Mouse (Mus musculus): ENCODE data around the gene Trim2. TPM values are rescaled to one million over a fixed set of nuclear protein-coding genes. Genes with fewer than 3 reads are reported as not detected.

Trim2 gene
- polyA plus RNA-seq, 1 experiment from 2014 or later, result 38.2 TPM

DNA sequence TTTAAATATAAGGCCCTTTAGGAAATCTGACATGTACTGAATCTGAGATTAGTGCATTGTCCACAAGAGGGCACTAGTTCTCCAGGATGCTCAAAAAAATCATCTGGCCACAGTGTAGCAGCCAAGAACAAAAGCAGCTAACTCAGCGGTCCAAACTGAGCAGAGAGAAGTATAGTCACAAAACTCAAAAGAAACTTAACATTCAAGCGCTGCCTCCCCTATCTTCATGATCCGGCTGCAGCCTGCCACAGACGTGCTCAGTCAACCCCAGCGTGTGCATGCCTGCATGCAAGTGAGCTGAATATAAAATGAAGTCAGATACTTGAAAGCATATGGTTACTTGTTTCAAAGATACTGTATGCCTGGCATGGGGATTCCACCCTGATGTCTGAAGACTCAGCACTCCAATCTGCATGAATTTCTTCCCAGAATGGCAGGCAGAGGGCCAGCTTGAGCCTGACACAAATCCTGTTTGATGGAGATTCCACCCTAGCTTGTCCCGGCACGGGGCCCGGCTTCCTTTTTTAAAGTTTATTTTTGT, 8.0 kb upstream of the Trim2 start:
- no peak overlapping the region for H3K9ac ChIP-seq
- H3K27me3 ChIP-seq, result no peaks in the 10 kb centered on the region
- no peaks in the 10 kb centered on the region for H3K36me3 ChIP-seq
- 0 out of 2 replicates have a peak, but pooled peaks have one; percentile 44 for ATAC-seq (ENCODE audit: insufficient number of reproducible peaks, insufficient read depth, low FRiP score, low TSS enrichment)
- no peaks in the 10 kb centered on the region for H3K9me3 ChIP-seq
- H3K27ac ChIP-seq, result peak overlapping the region; percentile 73
- 0 out of 2 replicates have a peak overlapping the region, but pooled peaks have one; percentile 27 for H3K4me2 ChIP-seq (replicated peaks)
- no peak overlapping the region for H3K4me3 ChIP-seq
- H3K4me1 ChIP-seq, result peaks cover 3% of the 10 kb centered on the region; the same call in 1 of the 2 replicates
- 38% methylated on average over 8 of the region's 8 CpGs for WGBS

GRCm38 (mm10) chr3:84313801-84314541, 7.3 kb upstream of the Trim2 start:
- no peak overlapping the region for H3K4me3 ChIP-seq
- 83% methylated on average over 6 of the region's 6 CpGs for WGBS
- no peaks in the 10 kb centered on the region for H3K36me3 ChIP-seq
- no peaks in the 10 kb centered on the region for H3K27me3 ChIP-seq
- no peak overlapping the region for H3K27ac ChIP-seq
- H3K9me3 ChIP-seq, result no peaks in the 10 kb centered on the region
- no peak overlapping the region for H3K9ac ChIP-seq
- peaks cover 3% of the 10 kb centered on the region; the same call in 1 of the 2 replicates for H3K4me1 ChIP-seq
- ATAC-seq (ENCODE audit: insufficient number of reproducible peaks, insufficient read depth, low FRiP score, low TSS enrichment), result no peak
- H3K4me2 ChIP-seq (replicated peaks), result no peak overlapping the region

DNA sequence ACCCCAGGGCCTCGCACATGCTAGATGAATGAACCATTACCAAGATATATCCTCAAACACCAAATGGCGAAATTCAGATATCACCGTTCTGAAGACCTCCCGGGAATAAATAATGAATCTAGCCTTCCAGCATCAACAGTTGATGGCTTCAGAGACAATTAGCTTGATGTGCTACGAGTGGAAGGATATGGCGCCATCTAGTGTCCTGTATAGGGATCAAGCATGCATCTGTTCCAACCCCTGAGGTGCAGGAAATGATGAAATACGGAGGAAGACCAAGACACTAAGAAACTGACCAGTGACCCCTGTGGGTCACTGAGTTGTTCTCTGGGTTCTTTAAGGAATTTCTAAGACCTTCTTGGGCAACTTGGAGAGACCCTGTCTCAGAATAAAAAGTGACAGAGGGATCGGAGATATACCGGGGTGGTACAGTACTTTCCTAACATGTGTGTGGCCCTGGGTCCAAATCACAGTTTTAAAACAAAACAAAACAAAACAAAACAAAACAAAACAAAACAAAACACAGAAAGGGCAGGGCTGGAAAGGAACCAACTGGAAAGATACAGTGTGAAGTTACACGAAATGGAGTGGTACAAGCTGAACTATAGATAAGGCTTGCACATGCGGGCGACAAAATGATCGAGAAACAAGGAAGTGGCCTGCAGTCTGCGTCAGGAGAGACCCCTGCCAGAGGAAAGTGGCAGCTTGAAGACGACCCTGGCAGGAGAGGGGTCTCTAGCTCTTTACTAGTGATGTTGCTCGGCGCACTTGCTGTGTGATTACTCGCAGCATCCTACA, 6.5 kb upstream of the Trim2 start:
- ATAC-seq (ENCODE audit: insufficient number of reproducible peaks, insufficient read depth, low FRiP score, low TSS enrichment), result no peak
- Histone ChIP-seq H3K4me2 (replicated peaks) (no peak overlapping the region), H3K9me3 (no peaks in the 10 kb centered on the region), H3K4me1 (peaks cover 3% of the 10 kb centered on the region; the same call in 1 of the 2 replicates), H3K27ac (no peak overlapping the region), H3K36me3 (no peaks in the 10 kb centered on the region), H3K27me3 (no peaks in the 10 kb centered on the region), H3K4me3 (no peak overlapping the region), H3K9ac (no peak overlapping the region)
- WGBS, result 52% methylated on average over 18 of the region's 18 CpGs

DNA sequence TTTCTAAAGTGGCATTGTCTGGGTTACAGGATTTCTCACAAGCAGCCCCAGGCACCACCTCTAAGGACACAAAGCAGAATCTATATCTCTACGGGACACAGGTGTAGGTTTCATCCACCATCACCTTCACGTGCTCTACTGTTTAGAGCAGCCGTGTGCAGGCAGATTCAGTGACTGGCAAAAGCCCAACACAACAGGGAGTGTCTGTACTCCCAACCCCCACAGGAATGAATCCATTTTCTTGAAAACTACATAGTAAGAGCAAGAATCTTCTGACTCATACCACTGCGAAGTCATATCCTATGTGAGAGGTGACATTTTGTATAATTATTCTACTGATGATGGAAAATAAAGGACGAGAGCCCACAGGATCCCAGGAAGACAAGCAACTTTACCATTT, 5.6 kb upstream of the Trim2 start:
- no peaks in the 10 kb centered on the region for H3K36me3 ChIP-seq
- no peak overlapping the region for H3K4me2 ChIP-seq (replicated peaks)
- H3K27ac ChIP-seq, result no peak overlapping the region
- H3K27me3 ChIP-seq, result no peaks in the 10 kb centered on the region
- H3K4me3 ChIP-seq, result no peak overlapping the region
- WGBS, result 84% methylated on average over 5 of the region's 5 CpGs
- H3K4me1 ChIP-seq, result peaks cover 3% of the 10 kb centered on the region; the same call in 1 of the 2 replicates
- no peak for ATAC-seq (ENCODE audit: insufficient number of reproducible peaks, insufficient read depth, low FRiP score, low TSS enrichment)
- no peak overlapping the region for H3K9ac ChIP-seq
- H3K9me3 ChIP-seq, result no peaks in the 10 kb centered on the region

- H3K27me3 ChIP-seq, result peaks cover 38% of the 10 kb centered on the region
Observed at GRCm38 (mm10) chr3:84307516-84307915, 839 bp upstream of the Trim2 start.

DNA sequence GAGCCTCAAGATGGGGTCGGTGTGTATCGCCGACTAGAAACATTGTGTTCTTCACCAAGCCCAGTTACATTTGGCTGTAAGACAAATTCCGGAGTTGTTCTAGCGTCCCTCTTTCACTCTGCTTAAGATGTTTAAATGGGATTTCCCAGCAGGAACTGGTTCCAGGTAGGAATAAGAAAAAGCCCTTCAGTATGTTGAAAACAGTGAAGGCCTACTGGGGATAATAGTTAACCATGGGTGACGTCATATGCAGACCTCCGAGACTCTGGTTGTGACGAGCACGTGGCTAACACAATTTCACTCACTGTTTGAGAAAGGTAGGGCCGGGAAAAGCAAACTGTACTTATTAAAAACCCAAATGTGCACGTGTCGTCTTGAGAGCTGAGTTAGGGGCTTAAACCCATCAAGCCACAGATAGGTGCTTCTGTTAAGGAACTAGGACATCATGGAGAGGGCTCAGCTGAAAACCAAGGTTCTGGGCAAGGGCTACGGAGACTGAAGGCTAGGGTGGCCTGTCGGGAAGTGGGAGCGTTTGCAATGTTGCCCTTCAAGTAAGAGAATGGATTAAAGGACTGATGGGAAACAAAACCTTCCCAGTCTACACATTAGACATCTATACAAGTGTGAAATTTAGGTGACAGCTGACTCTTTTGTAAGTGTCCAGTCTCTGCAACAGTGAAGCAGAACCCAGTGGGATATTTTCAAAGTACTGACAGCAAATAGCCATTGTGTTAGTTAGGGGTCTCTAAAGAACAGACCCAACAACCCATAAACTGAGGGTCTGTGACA, 761 bp downstream of the Trim2 start:
- no peak overlapping the region for H3K9ac ChIP-seq
- H3K4me3 ChIP-seq, result peak overlapping the region; percentile 33; the same call in 1 of the 2 replicates
- ATAC-seq (ENCODE audit: insufficient number of reproducible peaks, insufficient read depth, low FRiP score, low TSS enrichment), result no peak

More at GRCm38 (mm10) chr3:84307516-84307915, 839 bp upstream of the Trim2 start:
- H3K4me1 ChIP-seq, result peaks cover 17% of the 10 kb centered on the region
- H3K27ac ChIP-seq, result no peak overlapping the region
- no peaks in the 10 kb centered on the region for H3K36me3 ChIP-seq
- no peak overlapping the region for H3K4me3 ChIP-seq
- H3K9ac ChIP-seq, result no peak overlapping the region
- H3K4me2 ChIP-seq (replicated peaks), result no peak overlapping the region
- WGBS, result 86% methylated on average over 5 of the region's 5 CpGs
- H3K9me3 ChIP-seq, result no peaks in the 10 kb centered on the region
- ATAC-seq (ENCODE audit: insufficient number of reproducible peaks, insufficient read depth, low FRiP score, low TSS enrichment), result no peak

DNA sequence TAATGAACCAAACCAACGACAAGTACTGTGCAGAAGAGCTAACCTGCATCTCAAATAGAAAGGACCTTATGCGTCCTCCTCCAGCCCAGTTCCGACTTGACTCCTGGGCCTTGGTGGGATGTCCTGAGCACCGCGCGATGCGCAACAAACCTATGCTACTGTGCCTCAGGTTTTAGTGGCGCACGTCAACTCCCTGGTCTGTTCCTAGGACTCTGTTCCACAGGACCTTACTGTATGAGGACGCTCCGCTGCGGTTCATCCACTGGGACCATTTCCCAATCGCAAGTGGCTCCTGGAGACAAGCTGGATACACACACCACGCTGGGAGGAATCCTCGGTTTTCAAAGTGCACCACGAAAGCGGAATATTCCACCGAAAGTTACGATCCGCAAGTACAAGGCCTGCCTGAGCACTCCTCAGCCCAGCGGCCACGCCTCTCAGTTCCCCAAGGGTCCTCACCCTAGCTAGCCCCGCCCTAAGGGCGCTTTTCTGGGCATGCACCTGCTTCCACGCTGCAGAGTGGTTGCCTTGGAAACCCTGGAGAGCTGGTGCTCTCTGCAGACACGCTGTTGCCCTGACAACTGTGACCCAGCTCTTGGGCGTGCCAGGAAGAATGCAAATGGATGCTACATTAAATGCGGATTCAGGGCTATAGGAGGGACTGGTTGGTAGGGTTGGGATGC, 1.5 kb downstream of the Trim2 start:
- Histone ChIP-seq H3K9ac (0 out of 2 replicates have a peak overlapping the region, but pooled peaks have one; percentile 25), H3K27ac (no peak overlapping the region), H3K4me3 (peak overlapping the region; percentile 33), H3K4me1 (peaks cover 17% of the 10 kb centered on the region), H3K27me3 (peaks cover 38% of the 10 kb centered on the region), H3K4me2 (replicated peaks) (peak overlapping the region; percentile 68), H3K36me3 (no peaks in the 10 kb centered on the region), H3K9me3 (no peaks in the 10 kb centered on the region)
- 2% methylated on average over 28 of the region's 28 CpGs for WGBS
- ATAC-seq (ENCODE audit: insufficient number of reproducible peaks, insufficient read depth, low FRiP score, low TSS enrichment), result peak; percentile 89

More for the DNA sequence above, 761 bp downstream of the Trim2 start:
- no peak overlapping the region for H3K27ac ChIP-seq
- peaks cover 38% of the 10 kb centered on the region for H3K27me3 ChIP-seq
- WGBS, result 47% methylated on average over 15 of the region's 15 CpGs
- peak overlapping the region; percentile 68; the same call in 1 of the 2 replicates for H3K4me2 ChIP-seq (replicated peaks)
- no peaks in the 10 kb centered on the region for H3K9me3 ChIP-seq
- no peaks in the 10 kb centered on the region for H3K36me3 ChIP-seq
- peaks cover 17% of the 10 kb centered on the region for H3K4me1 ChIP-seq

DNA sequence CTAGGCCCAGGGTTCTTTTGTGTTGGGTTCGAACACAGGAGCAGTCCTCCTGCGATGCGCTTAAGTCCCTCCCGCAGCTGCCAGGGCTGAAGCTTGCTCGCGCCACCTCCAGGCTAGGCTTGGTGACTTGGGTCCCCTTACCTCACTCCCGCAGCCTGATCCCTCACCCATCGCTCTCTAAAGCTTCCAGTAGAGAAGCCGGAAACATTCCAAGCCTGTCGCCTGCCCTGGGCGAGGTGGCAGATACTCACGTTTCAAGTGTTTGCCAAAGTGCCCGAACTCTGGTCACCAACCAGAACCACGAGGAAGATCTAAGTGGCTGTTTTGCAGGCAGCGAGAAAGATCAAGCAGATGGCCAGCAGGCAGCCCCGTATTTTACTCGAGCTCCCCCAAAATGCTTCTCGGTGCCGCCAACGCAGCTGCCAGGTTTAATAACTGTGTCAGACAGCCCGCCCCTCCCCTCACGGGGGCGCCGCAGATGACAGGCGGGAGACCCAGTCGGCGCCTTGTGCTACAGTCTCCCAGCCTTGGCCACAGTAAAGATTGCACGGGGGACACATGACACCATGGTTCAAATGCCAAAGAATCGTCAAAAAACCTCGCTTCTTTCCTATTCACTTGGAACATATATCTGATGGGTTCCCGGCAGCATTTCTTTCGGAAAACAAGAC, 2.2 kb downstream of the Trim2 start:
- peak overlapping the region; percentile 39; the same call in 1 of the 2 replicates for H3K9ac ChIP-seq
- H3K27ac ChIP-seq, result no peak overlapping the region
- H3K9me3 ChIP-seq, result no peaks in the 10 kb centered on the region
- H3K27me3 ChIP-seq, result peaks cover 38% of the 10 kb centered on the region
- under 1% methylated on average over 32 of the region's 32 CpGs for WGBS
- peak overlapping the region; percentile 33 for H3K4me3 ChIP-seq
- no peak for ATAC-seq (ENCODE audit: insufficient number of reproducible peaks, insufficient read depth, low FRiP score, low TSS enrichment)
- H3K36me3 ChIP-seq, result no peaks in the 10 kb centered on the region
- peak overlapping the region; percentile 68 for H3K4me2 ChIP-seq (replicated peaks)
- peaks cover 17% of the 10 kb centered on the region for H3K4me1 ChIP-seq

- peak overlapping the region; percentile 68 for H3K4me2 ChIP-seq (replicated peaks)
- 85% methylated on average over 8 of the region's 8 CpGs for WGBS
- H3K9me3 ChIP-seq, result no peaks in the 10 kb centered on the region
- no peak overlapping the region for H3K4me3 ChIP-seq
- H3K4me1 ChIP-seq, result peaks cover 17% of the 10 kb centered on the region
- H3K27ac ChIP-seq, result no peak overlapping the region
- no peak overlapping the region for H3K9ac ChIP-seq
- peaks cover 38% of the 10 kb centered on the region for H3K27me3 ChIP-seq
- no peak for ATAC-seq (ENCODE audit: insufficient number of reproducible peaks, insufficient read depth, low FRiP score, low TSS enrichment)
- no peaks in the 10 kb centered on the region for H3K36me3 ChIP-seq
Observed at GRCm38 (mm10) chr3:84303395-84303949, 3.2 kb downstream of the Trim2 start.

DNA sequence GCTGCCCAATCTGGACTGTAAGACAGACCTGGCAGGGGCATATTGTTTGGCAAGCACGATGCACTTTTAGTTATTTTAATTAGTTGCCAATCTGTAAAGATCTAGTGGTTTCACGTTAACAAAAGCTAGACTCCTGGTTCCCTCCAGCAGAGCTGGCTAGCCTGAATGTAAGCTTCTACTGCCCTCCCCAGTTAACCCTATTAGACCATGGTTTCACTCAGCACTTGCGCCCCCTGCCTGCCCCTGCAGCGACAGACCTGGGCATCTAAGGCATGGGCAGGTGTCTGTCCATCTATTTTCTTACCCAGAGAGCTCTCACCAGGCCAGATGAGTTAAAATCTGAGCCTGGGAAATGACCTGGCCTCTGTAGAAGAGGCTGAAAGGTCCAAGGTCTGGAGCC, 4.4 kb downstream of the Trim2 start:
- ATAC-seq (ENCODE audit: insufficient number of reproducible peaks, insufficient read depth, low FRiP score, low TSS enrichment), result no peak
- Histone ChIP-seq H3K9ac (no peak overlapping the region), H3K4me2 (replicated peaks) (no peak overlapping the region), H3K36me3 (no peaks in the 10 kb centered on the region), H3K4me3 (no peak overlapping the region), H3K9me3 (no peaks in the 10 kb centered on the region), H3K4me1 (peaks cover 17% of the 10 kb centered on the region), H3K27me3 (peaks cover 38% of the 10 kb centered on the region), H3K27ac (no peak overlapping the region)
- 21% methylated on average over 4 of the region's 4 CpGs for WGBS

Measured in embryonic facial prominence, embryonic 12.5 days (tissue).